Mouse (Mus musculus) cerebellum, adult (tissue): ENCODE results near the gene Rab38.

Source experiments
- ATAC-seq: cut with Nextera tagmentation; 2 replicates; pipeline ENCODE4 v1.9.2; 2017; ENCODE audit warnings: mild to moderate bottlenecking, moderate library complexity, mixed read lengths; ENCODE audit not compliant: insufficient number of reproducible peaks, low FRiP score, low TSS enrichment

Gene Rab38

GRCm38 (mm10) chr7:88429786-88430691 lies at the start of gene Rab38:
Gene Rab38 (plus strand): TSS chr7:88430273.
- no peak; the same call in 1 of the 2 replicates for ATAC-seq

- ATAC-seq = no peak
Observed at GRCm38 (mm10) chr7:88394568-88394967, 35.5 kb upstream of the Rab38 start.

GRCm38 (mm10) chr7:88395745-88396144 lies 34.3 kb upstream of the Rab38 start:
- no peak for ATAC-seq

GRCm38 (mm10) chr7:88405311-88405710 lies 24.8 kb upstream of the Rab38 start:
- ATAC-seq = no peak

GRCm38 (mm10) chr7:88406466-88406865 lies 23.6 kb upstream of the Rab38 start:
- no peak for ATAC-seq

- ATAC-seq = no peak
Observed at GRCm38 (mm10) chr7:88421821-88422220, 8.3 kb upstream of the Rab38 start.

GRCm38 (mm10) chr7:88423889-88424288 lies 6.2 kb upstream of the Rab38 start:
- no peak for ATAC-seq

- ATAC-seq = no peak
Observed at GRCm38 (mm10) chr7:88425744-88426143, 4.3 kb upstream of the Rab38 start.

GRCm38 (mm10) chr7:88427484-88427883 lies 2.6 kb upstream of the Rab38 start:
- no peak for ATAC-seq

- no peak for ATAC-seq
Observed at GRCm38 (mm10) chr7:88430692-88431084, 615 bp downstream of the Rab38 start.

- no peak for ATAC-seq
Observed at GRCm38 (mm10) chr7:88440301-88440700, 10.2 kb downstream of the Rab38 start.

GRCm38 (mm10) chr7:88442649-88443048 lies 12.6 kb downstream of the Rab38 start:
- no peak for ATAC-seq

- no peak for ATAC-seq
Observed at GRCm38 (mm10) chr7:88443435-88443834, 13.4 kb downstream of the Rab38 start.

- no peak for ATAC-seq
Observed at GRCm38 (mm10) chr7:88445320-88445903, 15.3 kb downstream of the Rab38 start.

GRCm38 (mm10) chr7:88453234-88453633 lies 23.2 kb downstream of the Rab38 start:
- ATAC-seq = no peak

GRCm38 (mm10) chr7:88457827-88458226 lies 27.8 kb downstream of the Rab38 start:
- ATAC-seq = no peak

GRCm38 (mm10) chr7:88467754-88468153 lies 37.7 kb downstream of the Rab38 start:
- no peak for ATAC-seq

GRCm38 (mm10) chr7:88482110-88482619 lies 52.1 kb downstream of the Rab38 start:
- ATAC-seq = no peak

GRCm38 (mm10) chr7:88482628-88483027 lies 52.6 kb downstream of the Rab38 start:
- ATAC-seq = no peak

- no peak for ATAC-seq
Observed at GRCm38 (mm10) chr7:88491020-88491419, 60.9 kb downstream of the Rab38 start.

GRCm38 (mm10) chr7:88502217-88502817 lies 72.2 kb downstream of the Rab38 start:
- no peak for ATAC-seq
